Mouse (Mus musculus) kidney, adult 2 months (tissue): Measurements from ENCODE around the gene Rbp7.

Experiments used
- CTCF ChIP-seq: fragments of 200-500 bp; conservative IDR thresholded peaks from 2 replicates; pipeline ENCODE4 v1.5.1; 2011; ENCODE audit warnings: low read depth, mild to moderate bottlenecking, control low read depth, low read length, moderate library complexity, mixed read lengths; ENCODE audit not compliant: insufficient read depth, insufficient read length
- POLR2A ChIP-seq: fragments of 200-500 bp; IDR thresholded peaks from one replicate; pipeline ENCODE4 v1.6.1; 2011; ENCODE audit warnings: low read depth, low read length, control low read depth

GRCm38 (mm10) chr4:149453656-149454055 lies 1.1 kb downstream of the Rbp7 start:
- TF ChIP-seq CTCF (peak; percentile 60), POLR2A (no peak)
